Mouse (Mus musculus) urinary bladder, adult 2 months (tissue): ENCODE data around the gene Gjc1. TPM values are rescaled to one million over a fixed set of nuclear protein-coding genes. Genes with fewer than 3 reads are reported as not detected.

Experiments
- DNase-seq: peaks from one replicate; pipeline ENCODE4 v3.0.0; 2022; ENCODE audit warnings: low spot score
- polyA plus RNA-seq: library from polyadenylated mRNA; depleted of rRNA; stranded (reverse); fragments of >200 nt; gene quantifications from 2 replicates; pipeline ENCODE4 v1.2.3, GENCODE M21; 2012; rRNA removed

The Gjc1 gene
- 31.1 and 31.3 TPM in 2 replicates for polyA plus RNA-seq

DNA sequence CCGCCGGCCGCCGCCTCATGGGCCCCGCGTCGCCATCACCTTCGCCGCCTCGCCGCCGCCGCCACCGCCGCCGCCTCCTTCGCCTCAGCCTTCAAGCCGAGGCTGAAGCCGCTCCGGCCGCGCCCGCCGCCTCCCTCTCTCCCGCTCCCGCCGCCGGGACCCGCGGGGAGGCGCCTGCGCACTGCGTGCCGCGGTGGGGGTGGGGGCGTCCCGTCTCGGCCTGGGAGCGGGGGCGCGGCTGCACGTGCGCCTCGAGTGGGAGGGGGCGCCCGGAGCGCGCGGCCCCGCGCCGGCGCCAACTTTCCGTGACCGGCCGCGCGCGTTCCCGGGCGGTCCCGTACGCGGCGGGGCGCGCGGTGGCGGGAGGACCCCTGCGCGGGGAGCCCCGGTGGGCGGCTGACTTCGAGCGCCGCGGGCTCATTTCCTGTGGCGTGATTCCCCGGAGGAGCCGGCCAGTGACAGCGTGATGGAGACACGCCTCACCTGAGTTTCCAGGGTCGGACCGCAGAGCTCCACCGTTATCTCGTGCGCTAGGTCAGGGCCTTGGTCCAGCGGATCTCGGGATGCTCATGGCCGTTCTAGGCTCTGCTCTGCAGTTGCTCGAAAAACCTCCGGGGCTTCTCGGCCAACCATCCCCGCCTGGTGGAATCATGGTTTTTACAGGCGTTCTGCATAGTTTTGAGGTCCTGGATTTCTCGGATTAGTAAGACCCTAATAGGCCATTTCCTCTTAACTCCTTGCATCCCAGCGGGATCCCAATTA, at the start of gene Gjc1:
Gene Gjc1, minus strand, starts transcription at position 680 of the 762 bp plus-strand sequence.
- peak; percentile 58 for DNase-seq

DNA sequence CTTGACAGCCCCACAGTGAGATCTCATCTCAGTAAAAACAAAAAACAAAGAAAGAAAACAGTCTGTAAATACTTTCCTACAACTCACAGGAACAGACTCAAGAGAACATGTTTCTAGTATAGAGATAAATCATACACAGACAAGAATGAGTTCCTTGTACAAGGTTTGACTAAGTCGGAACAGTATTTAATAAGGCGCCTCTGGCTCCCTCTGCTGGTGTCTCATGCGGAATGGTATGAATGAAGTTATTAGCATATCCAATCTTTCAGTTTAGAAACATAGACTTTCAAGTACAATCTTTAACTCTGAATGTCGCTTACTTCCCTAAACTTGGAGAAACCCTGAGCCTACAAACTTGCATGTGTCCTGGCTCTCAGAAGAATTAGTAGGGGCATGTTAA, 44.8 kb upstream of the Gjc1 start:
- no peak for DNase-seq

DNA sequence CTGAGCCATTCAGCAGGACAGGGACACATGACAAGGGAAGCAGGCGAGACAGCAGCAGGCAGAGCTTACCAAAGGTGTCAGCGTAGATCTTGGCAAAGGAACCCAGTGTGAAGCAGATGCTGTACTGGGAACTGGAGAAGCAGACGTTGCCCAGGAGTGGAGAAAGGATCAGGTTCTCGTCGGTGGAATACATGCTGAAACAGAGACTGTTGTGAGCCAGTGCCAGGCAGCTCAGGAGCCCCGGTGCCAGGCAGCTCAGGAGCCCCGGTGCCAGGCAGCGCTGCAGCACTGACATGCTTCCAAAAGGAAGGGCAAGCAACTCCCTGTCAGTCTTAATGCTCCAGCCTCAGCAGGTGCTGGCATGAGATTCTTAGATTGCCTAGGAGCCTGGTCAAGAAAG, 40.4 kb upstream of the Gjc1 start:
- DNase-seq: no peak

GRCm38 (mm10) chr11:102858951-102859350, 39.5 kb upstream of the Gjc1 start:
- DNase-seq: no peak

- DNase-seq: no peak
These were observed 36.4 kb upstream of the Gjc1 start for GRCm38 (mm10) chr11:102855941-102856340.

- DNase-seq: no peak
These were observed 34.3 kb upstream of the Gjc1 start for GRCm38 (mm10) chr11:102853760-102854159.

GRCm38 (mm10) chr11:102851883-102852282, 32.4 kb upstream of the Gjc1 start:
- peak; percentile 47 for DNase-seq

GRCm38 (mm10) chr11:102845926-102846325, 26.4 kb upstream of the Gjc1 start:
- DNase-seq: no peak

DNA sequence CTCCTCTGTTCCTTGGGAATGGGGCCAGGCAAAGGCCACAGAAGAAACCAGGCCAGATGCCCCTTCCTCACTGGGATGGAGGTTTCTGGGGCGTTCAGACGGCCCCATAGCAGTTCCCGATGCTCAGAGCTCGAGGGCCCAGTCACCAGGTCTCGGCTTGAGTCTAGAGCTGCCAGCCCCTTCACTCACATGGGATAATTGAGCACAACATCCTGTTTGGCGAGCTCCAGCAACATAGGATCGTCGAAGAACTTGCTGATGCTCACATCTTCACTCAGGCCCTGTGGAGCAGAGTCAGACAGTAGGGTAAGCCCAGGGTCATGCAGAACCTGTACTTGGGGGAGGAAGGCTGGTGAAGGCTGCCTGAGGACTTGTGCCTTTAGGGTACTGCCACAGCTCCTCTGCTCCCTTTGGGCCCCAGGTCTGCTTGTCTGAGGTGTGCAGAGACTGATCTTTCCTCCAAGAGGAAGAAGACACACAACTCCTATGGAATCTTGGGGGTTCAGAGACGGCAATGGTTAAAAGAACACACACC, 19.2 kb upstream of the Gjc1 start:
- DNase-seq: no peak

DNA sequence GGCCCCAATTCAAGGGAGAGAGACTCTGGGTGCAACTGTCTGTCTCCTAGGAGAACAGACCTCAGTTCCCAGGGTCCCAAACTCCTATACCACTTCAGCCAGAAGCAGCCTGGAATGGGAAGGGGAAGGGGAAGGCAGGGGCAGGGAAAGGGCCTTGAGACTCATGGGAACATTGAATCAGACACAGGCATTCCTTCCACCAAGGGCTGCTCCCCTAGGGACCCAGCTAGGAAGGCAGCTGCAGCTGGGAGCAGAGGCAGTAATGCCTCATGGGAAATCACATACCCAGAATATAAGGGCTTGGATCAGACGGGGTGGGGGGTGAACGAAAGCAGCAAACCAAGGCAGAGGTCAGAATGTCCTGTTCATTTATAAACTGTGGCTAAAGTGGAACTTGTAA, 18.6 kb upstream of the Gjc1 start:
- no peak for DNase-seq

- DNase-seq: no peak
These were observed 17.9 kb upstream of the Gjc1 start for GRCm38 (mm10) chr11:102837385-102837784.

DNA sequence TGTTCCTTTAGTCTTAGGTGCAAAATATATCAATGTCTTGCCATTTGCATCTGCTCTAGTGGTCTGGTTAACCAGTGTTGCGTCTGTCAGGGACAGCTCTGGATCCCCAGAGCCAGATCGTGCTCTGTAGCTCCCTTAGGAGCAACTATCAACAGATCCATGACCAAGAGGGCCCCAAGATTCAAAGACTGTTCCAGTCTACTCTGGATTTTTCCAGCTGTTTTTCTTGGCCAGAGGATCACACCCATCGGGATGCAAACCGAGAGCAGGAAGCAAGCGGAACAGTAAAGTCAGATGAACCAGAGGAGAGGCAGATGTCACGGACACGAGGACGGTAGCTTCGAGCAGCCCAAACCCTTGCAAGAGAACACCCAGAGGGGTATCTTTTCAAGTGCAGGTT, 16.6 kb upstream of the Gjc1 start:
- DNase-seq: no peak

GRCm38 (mm10) chr11:102835549-102835948, 16.0 kb upstream of the Gjc1 start, which contains the start of gene Higd1b:
Gene Higd1b (plus strand): TSS chr11:102835849.
- DNase-seq: no peak

DNA sequence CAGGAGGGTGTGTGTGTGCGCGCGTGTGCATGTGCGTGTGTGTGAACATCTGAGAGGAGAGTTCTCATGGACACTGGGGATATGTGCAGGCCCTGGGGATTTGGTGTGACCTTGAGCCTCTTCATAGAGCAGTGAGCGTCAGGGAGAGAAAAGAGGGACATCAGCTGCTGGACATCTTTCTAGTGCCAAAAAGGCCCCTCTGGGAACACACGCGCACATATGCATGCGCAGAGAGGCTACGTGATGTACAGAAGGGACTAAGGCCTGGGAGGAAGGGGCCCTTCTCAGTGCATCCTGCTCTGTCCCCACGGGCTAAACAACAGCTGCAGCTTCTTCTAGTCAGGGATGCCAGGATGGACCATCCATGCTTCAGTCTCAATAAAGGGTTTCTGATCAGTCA, 14.7 kb upstream of the Gjc1 start:
- no peak for DNase-seq

GRCm38 (mm10) chr11:102832700-102833297, 13.3 kb upstream of the Gjc1 start:
- DNase-seq: no peak

DNA sequence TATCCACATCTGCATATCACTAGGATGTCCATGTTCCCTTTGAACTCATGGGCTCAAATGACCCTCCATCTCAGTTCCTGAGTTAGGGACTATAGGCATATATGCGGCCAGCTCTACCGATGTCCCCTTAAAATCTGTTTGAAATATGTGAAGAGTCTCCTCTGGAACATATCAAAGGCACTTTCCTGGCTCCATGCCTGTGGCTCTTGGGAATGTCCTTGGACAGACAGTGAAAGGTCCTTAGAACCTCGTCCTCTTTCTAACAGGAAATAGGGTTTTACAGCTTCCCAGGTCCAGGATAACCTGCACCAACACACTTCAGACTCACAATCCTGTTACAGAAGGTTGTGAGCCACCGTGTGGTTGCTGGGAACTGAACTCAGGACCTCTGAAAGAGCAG, 10.8 kb upstream of the Gjc1 start:
- no peak for DNase-seq

DNA sequence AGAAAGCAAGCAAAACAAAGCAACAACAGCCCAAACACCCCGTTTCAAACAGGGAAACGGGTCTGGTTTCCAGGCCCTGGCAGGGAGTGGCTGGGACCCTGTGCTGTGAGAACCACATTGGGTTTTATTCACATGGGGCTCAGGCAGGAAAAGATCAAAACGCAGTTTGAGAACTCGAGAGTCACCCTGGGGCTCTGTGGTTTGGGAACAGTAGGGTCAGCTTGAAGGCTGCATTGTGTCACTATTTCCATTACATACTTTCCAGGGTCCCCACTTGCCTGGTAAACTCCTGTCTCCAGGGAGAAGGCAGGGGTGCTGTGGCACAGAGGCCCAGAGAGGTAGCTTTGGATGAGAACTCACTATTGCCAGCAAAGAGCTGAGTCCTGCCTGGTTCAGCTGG, 7.6 kb upstream of the Gjc1 start:
- no peak for DNase-seq

- no peak for DNase-seq
These were observed 7.0 kb upstream of the Gjc1 start for GRCm38 (mm10) chr11:102826476-102826875.

GRCm38 (mm10) chr11:102821231-102821630, 1.7 kb upstream of the Gjc1 start:
- no peak for DNase-seq

DNA sequence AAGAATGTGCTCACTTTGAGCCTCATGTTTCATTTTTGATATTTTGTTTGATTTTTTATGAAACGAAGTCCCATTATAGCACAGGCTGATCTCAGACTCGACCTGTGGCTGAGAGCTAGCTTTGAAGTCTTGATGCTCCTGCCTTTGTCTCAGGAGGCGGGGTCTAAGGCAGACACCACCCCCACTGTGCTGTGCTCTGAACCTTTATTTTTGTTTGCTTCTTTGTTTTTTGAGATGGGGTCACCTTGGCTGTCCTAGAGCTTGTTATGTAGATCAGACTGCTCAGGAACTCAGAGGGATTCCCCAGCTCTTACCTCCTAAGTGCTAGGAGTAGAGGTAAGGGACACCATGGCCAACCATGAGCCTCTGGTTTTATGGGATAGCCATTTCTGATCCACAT, 932 bp upstream of the Gjc1 start:
- no peak for DNase-seq

GRCm38 (mm10) chr11:102819783-102820385, 384 bp upstream of the Gjc1 start:
- DNase-seq: no peak

GRCm38 (mm10) chr11:102818121-102819020, 1.1 kb downstream of the Gjc1 start:
- DNase-seq: peak; percentile 37
